Mouse (Mus musculus): Measurements from ENCODE around the gene Unc13c.

The Unc13c gene

DNA sequence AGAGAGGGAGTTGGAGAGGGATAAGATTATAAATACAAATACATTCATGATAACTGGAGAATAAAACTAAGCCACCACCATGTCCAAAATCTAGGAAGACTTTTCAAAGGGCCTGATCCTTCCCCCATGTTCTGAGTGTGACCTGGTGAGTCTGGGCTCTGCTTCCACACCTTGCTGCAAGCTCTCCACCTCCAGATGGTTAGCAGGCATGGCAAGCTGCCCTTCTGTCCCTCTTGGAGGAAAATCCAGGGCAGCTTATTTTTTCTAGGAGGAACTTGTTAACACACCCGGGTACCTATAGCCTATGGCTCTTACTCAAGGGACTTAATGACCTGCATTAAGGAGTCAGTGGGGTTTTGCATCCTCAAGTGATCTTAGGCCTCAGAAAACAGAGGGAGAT is 364.8 kb downstream of the Unc13c start:
- DNase-seq: no peak

DNA sequence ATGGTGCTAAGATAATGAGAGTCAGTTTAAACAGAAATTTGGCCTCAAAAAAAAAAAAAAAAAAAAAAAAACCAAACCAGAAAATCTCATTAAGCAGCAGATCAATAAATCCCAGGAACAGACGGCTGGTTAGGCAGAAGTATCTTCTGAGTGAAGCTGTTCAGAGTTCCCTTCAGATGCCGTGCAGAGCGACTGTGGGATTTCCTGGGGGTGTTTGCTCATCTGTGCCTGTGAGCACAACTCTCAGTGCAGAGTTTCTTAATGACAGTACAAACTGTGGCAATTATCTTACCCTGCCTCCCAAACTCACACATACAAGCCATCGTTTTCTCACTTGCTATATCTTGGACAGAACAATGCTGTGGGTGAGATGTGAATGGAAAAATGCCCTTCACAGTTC is 403.2 kb downstream of the Unc13c start:
- DNase-seq: no peak

GRCm38 (mm10) chr9:73560037-73560436 is 408.7 kb downstream of the Unc13c start:
- DNase-seq: peak; percentile 33 to 35

- DNase-seq: peak; percentile 60 to 64
Observed at GRCm38 (mm10) chr9:73557805-73558204, 411.0 kb downstream of the Unc13c start.

GRCm38 (mm10) chr9:73555354-73555753 is 413.4 kb downstream of the Unc13c start:
- DNase-seq: peak; percentile 20 to 75

GRCm38 (mm10) chr9:73472568-73472967 is 496.2 kb downstream of the Unc13c start:
- DNase-seq: no peak

DNA sequence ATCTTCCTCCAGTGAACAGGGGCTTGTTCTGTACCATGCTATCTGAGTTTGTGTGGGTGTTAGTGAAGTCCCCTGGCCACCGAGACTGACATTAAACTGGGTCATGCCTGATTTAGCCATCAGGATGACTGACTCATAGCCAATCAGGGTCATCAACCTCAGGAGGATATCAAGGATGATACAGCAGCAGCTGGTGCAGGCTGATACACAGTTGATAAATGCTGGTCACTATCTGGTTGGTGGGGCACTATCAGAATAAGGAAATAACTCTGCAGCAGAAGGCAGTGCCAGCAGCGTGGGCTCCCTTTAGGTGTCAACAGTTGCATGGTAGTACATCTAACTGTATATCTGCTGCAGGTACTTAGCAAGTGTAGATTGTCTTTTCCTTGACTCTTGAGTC is 506.7 kb downstream of the Unc13c start:
- DNase-seq: no peak

DNA sequence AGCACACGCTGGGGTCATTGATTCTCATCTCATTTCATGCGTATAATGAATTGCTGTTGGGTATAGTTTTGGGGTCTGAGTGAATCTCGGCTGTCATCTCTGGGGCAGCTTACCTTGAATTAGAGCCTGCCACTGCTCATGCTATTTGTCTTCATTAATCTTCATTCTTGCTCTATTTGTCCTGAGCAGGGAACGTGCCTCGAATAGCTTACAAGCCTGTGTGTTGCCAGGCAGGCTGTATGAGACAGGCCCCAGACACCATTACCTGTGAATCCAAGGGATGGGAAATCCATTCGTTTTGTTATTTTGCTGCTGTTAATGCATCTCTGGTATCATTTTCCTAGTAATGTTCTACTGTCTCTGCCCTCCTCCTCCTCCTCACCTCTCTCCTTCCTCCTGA is 518.8 kb downstream of the Unc13c start:
- no peak for DNase-seq

- no peak for DNase-seq
Observed at GRCm38 (mm10) chr9:73449216-73449615, 519.5 kb downstream of the Unc13c start.

- DNase-seq: no peak
Observed at GRCm38 (mm10) chr9:73431925-73432324, 536.8 kb downstream of the Unc13c start.
